Mouse (Mus musculus) heart, adult 2 months (tissue): ENCODE measurements around the gene Glis3.

Source experiments
- CTCF ChIP-seq: fragments of 200-600 bp; IDR thresholded peaks from 2 replicates; pipeline ENCODE4 v1.8.1; 2022; ENCODE audit warnings: antibody characterized with exemption, mild to moderate bottlenecking, moderate library complexity
- EP300 ChIP-seq: fragments of 200-500 bp; IDR thresholded peaks from 2 replicates; pipeline ENCODE4 v1.6.1; 2011; ENCODE audit warnings: low read depth, low read length, control low read depth; ENCODE audit not compliant: insufficient read depth
- POLR2A ChIP-seq: fragments of 200-500 bp; IDR thresholded peaks from 2 replicates; pipeline ENCODE4 v1.6.1; 2011; ENCODE audit warnings: mild to moderate bottlenecking, low read depth, low read length, control low read depth; ENCODE audit not compliant: insufficient read depth

GRCm38 (mm10) chr19:28258907-28259675 is 420.8 kb downstream of the Glis3 start:
- TF ChIP-seq CTCF (no peak), POLR2A (no peak), EP300 (no peak)
